16 mouse cellular contexts compared by ENCODE assay signal in genomic region chr1:118826614-118827013, GRCm38 (mm10).
DNase-seq lines count a peak whose midpoint lies in the region; TF ChIP-seq lines count a peak whose summit lies in the region.
"Had no signal": no experiment of that assay in that cellular context is flagged by ENCODE, and none has a peak within 500 bp of the region (broad histone marks: within the 10 kb centered on the region; RNA-seq: fewer than 3 reads in every experiment).

No protein-coding gene starts in this region.

- H3K9me3 ChIP-seq in limb, embryonic 10.5 days (replicated peaks) = no peaks in the 10 kb centered on the region
- H3K9me3 ChIP-seq: heart, embryonic 15.5 days had no signal

- no peak for TF ChIP-seq POLR2A in thymus, adult 2 months (IDR thresholded peaks at IDR 0.05; ENCODE audit: control insufficient read depth, extremely low read depth, insufficient read depth, low read length, poor library complexity)
- no peak for TF ChIP-seq POLR2A in kidney, adult 2 months (IDR thresholded peaks at IDR 0.05; ENCODE audit: low read depth, low read length)

- no peaks in the 10 kb centered on the region for H3K27me3 ChIP-seq in limb, embryonic 10.5 days (ENCODE audit: low read depth, poor library complexity, severe bottlenecking)
- no peaks in the 10 kb centered on the region for H3K27me3 ChIP-seq in thymus, adult 2 months (ENCODE audit: control insufficient read depth, insufficient read depth, low read length)
- H3K27me3 ChIP-seq in kidney, adult 2 months (replicated peaks; ENCODE audit: control insufficient read depth, insufficient read depth, low read length) = no peaks in the 10 kb centered on the region

- H3K27ac ChIP-seq in limb, embryonic 10.5 days = peak overlapping the region; percentile 80
- no peak overlapping the region for H3K27ac ChIP-seq in thymus, adult 2 months (ENCODE audit: control insufficient read depth, insufficient read depth, low read length)
- no peak overlapping the region for H3K27ac ChIP-seq in kidney, adult 2 months (ENCODE audit: insufficient read depth, low read depth, low read length)
- H3K27ac ChIP-seq: kidney, postnatal 0 days; liver, embryonic 14.5 days had no signal

- no peak for TF ChIP-seq CTCF in thymus, adult 2 months (IDR thresholded peaks at IDR 0.05; ENCODE audit: borderline replicate concordance, control insufficient read depth, extremely low read depth, insufficient read depth, low read length, poor library complexity)
- TF ChIP-seq CTCF in kidney, adult 2 months (conservative IDR thresholded peaks at IDR 0.05; ENCODE audit: insufficient read depth, insufficient read length, low read depth, low read length) = no peak

- H3K4me3 ChIP-seq in limb, embryonic 10.5 days = no peak overlapping the region
- H3K4me3 ChIP-seq in thymus, adult 2 months (ENCODE audit: control insufficient read depth, insufficient read depth, low read length) = no peak overlapping the region
- no peak overlapping the region for H3K4me3 ChIP-seq in kidney, adult 2 months (ENCODE audit: insufficient read depth, low read depth, low read length)
- H3K4me3 ChIP-seq: heart, embryonic 15.5 days; hindbrain, embryonic 10.5 days had no signal

- DNase-seq in cerebellum, adult 9-10 months = peak; percentile 12
- DNase-seq in cerebellum, adult 18-20 months = no peak
- DNase-seq in layer of hippocampus, adult 9-11 months = peak; percentile 39
- no peak for DNase-seq in layer of hippocampus, postnatal 25 days (ENCODE audit: extremely low spot score in 1 of 2, low spot score in 1 of 2)
- no peak for DNase-seq in limb, embryonic 10.5 days (ENCODE audit: low spot score)
- DNase-seq in right cerebral cortex, postnatal 25 days = peak; percentile 46
- no peak for DNase-seq in thymus, adult 2 months
- DNase-seq in kidney, adult 2 months = no peak
- DNase-seq: cerebellum, adult 8-10 months; layer of hippocampus, postnatal 36 days; lung, postnatal 10 days; thymus, postnatal 4 days had no signal

- WGBS in limb, embryonic 10.5 days = 78% methylated on average over 11 of the region's 11 CpGs
- WGBS in thymus, adult 2 months = 93% methylated on average over 11 of the region's 11 CpGs
- 84% methylated on average over 11 of the region's 11 CpGs for WGBS in kidney, adult 2 months

- H3K4me1 ChIP-seq in limb, embryonic 10.5 days = peaks cover 48% of the 10 kb centered on the region
- no peaks in the 10 kb centered on the region for H3K4me1 ChIP-seq in thymus, adult 2 months (replicated peaks; ENCODE audit: control insufficient read depth, insufficient read depth, low read length)
- H3K4me1 ChIP-seq in kidney, adult 2 months (ENCODE audit: control insufficient read depth, insufficient read depth, low read length) = no peaks in the 10 kb centered on the region
- H3K4me1 ChIP-seq: hindbrain, embryonic 10.5 days had no signal

- H3K36me3 ChIP-seq in limb, embryonic 10.5 days = no peaks in the 10 kb centered on the region
- no peaks in the 10 kb centered on the region for H3K36me3 ChIP-seq in thymus, adult 2 months (ENCODE audit: control insufficient read depth, insufficient read depth, low read length)
- no peaks in the 10 kb centered on the region for H3K36me3 ChIP-seq in kidney, adult 2 months (ENCODE audit: control insufficient read depth, insufficient read depth, low read length)
- H3K36me3 ChIP-seq: heart, embryonic 15.5 days; hindbrain, embryonic 10.5 days had no signal

Comparison
In these comparisons a context has a peak if more than half of its experiments do, and no peak if none do; other contexts are left out.
1. DNase-seq: peak in cerebellum, adult 9-10 months (single experiment), layer of hippocampus, adult 9-11 months (single experiment) and right cerebral cortex, postnatal 25 days (single experiment); none in cerebellum, adult 18-20 months (0 of 2), layer of hippocampus, postnatal 25 days (0 of 2), limb, embryonic 10.5 days (single experiment), thymus, adult 2 months (single experiment) and kidney, adult 2 months (single experiment).